Mouse (Mus musculus) cortical plate, adult 2 months (tissue): ENCODE measurements around the gene Lrch3. TPM values are rescaled to one million over a fixed set of nuclear protein-coding genes. Genes with fewer than 3 reads are reported as not detected.

ENCODE experiments used
- H3K27ac ChIP-seq: fragments of 200-500 bp; 2 replicates; pipeline ENCODE4 v1.5.1; 2012; ENCODE audit warnings: low read length, control low read depth, inconsistent platforms; ENCODE audit not compliant: insufficient read depth
- H3K4me1 ChIP-seq: fragments of 200-500 bp; 2 replicates; pipeline ENCODE4 v1.6.1; 2011; ENCODE audit warnings: low read length; ENCODE audit not compliant: control insufficient read depth, insufficient read depth
- H3K4me3 ChIP-seq: fragments of 200-500 bp; 2 replicates; pipeline ENCODE4 v1.5.1; 2011; ENCODE audit warnings: mild to moderate bottlenecking, low read length, control low read depth; ENCODE audit not compliant: insufficient read depth
- CTCF ChIP-seq: fragments of 200-500 bp; IDR thresholded peaks from 2 replicates; pipeline ENCODE4 v1.5.1; 2011; ENCODE audit warnings: mild to moderate bottlenecking, control low read depth, low read length; ENCODE audit not compliant: insufficient read depth; ENCODE audit errors: extremely low read depth
- POLR2A ChIP-seq: fragments of 200-500 bp; IDR thresholded peaks from 2 replicates; pipeline ENCODE4 v1.6.1; 2011; ENCODE audit warnings: mild to moderate bottlenecking, low read length, control low read depth; ENCODE audit not compliant: insufficient read depth; ENCODE audit errors: extremely low read depth
- polyA plus RNA-seq: library from polyadenylated mRNA; depleted of rRNA; stranded (reverse); fragments of >200 nt; gene quantifications from 2 replicates; pipeline ENCODE4 v1.2.3, GENCODE M21; 2012; rRNA removed

The Lrch3 gene
- polyA plus RNA-seq, 1 experiment = 31.7 TPM

DNA sequence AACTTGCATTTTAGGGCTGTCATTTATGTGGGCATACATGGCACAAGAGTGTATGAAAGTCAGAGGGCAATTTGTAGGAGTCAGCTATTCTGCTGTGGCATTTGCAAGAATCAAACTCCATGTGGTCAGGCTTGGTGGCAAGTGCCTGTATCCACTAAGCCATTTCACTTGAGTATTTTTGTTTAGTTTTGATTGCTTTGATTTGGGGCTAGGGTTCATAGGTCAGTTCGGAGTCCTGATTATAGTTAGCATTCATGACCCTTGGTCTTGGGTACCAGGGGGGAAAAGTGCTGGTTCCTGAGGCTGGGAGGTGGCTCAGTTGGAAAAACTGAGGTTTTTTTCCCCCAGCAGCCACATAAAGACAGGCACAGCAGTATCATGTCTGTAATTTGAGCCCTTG, 145.6 kb downstream of the Lrch3 start:
- Histone ChIP-seq H3K4me1 (peaks cover 8% of the 10 kb centered on the region), H3K27ac (no peak overlapping the region), H3K4me3 (no peak overlapping the region)
- TF ChIP-seq POLR2A = no peak
- no peak for TF ChIP-seq CTCF

- TF ChIP-seq CTCF (no peak), POLR2A (no peak)
- Histone ChIP-seq H3K4me1 (peaks cover 8% of the 10 kb centered on the region), H3K27ac (no peak overlapping the region), H3K4me3 (no peak overlapping the region)
These were observed 147.0 kb downstream of the Lrch3 start for GRCm38 (mm10) chr16:33060926-33061325.

DNA sequence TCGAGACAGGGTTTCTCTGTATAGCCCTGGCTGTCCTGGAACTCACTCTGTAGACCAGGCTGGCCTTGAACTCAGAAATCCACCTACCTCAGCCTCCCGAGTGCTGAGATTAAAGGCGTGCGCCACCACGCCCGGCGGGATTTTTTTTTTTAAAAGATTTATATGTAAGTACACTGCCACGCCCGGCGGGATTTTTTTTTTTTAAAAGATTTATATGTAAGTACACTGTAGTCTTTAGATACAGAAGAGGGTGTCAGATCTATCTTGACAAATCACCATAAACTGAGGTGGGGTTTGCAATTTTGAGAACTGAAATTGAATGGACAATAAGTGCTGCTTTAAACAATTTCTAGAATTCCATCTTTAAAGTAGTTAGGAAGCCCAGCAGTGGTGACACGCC, 147.5 kb downstream of the Lrch3 start:
- no peak overlapping the region; the same call in 1 of the 2 replicates for H3K4me3 ChIP-seq
- no peak overlapping the region for H3K27ac ChIP-seq
- peaks cover 8% of the 10 kb centered on the region for H3K4me1 ChIP-seq
- TF ChIP-seq POLR2A = no peak
- no peak for TF ChIP-seq CTCF

DNA sequence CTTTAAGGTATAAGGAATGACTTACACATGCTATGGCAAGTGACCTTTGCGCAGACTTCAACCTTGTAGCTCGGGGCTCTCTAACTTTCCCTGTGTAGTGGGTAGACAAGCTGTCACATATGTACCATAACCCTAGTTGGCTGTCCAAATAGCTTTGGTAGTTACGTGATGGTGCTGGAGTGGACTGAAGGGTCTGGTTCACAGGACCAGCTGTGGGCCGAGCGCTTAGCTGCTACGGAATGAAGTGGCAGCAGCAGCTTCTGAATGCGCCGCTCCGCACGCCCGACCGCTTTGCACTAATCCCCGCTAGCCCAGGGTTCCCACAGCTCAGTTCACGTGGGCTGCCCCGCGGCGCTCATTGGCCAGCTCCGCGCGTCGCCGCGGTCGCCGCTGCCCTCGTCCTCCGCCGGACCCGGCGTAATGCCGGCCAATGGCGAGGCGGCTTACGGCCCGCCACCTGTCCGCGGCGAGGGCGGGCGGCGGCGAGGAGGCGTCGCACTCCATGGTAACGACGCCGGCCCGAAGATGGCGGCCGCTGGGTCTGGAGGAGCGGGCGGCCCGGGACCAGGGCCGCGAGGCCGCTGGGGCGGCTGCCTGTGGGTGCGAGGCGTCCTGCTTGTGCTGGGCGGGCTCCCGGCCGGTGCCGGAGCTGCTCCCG, 148.3 kb downstream of the Lrch3 start, which contains the start of gene Lmln:
Lmln (plus strand) TSS at position 498 of the 658 bp plus-strand sequence.
- H3K4me1 ChIP-seq = peaks cover 8% of the 10 kb centered on the region
- TF ChIP-seq POLR2A = peak; percentile 91
- TF ChIP-seq CTCF = no peak
- H3K4me3 ChIP-seq = peak within 1 kb of the TSS; percentile 67
- H3K27ac ChIP-seq = peak within 1 kb of the TSS; percentile 38; the same call in 1 of the 2 replicates

- Histone ChIP-seq H3K4me3 (peak overlapping the region; percentile 67), H3K4me1 (peaks cover 8% of the 10 kb centered on the region), H3K27ac (no peak overlapping the region)
- TF ChIP-seq POLR2A (no peak), CTCF (no peak)
These were observed 148.8 kb downstream of the Lrch3 start for GRCm38 (mm10) chr16:33062682-33063131.

DNA sequence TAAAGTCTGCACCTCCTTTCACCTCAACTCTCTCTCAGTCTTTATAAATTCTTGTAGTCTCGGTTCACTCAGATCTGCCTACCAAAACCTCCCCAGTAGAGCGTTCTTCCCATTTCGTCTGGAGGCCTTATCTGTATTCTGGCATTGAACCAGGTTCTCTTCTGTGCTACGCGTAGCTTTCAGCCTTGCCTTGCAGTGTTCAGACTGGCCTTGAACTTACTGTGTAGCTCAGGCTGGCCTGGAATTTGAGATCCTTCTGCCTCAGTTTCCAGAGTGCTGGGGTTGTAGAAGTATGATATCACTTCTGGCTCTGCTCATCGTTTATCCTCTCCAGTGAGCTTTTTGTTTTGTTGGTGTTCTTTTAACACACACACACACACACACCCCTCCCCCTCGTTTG, 149.4 kb downstream of the Lrch3 start:
- Histone ChIP-seq H3K4me1 (peaks cover 6% of the 10 kb centered on the region; the same call in 1 of the 2 replicates), H3K4me3 (peak overlapping the region; percentile 67), H3K27ac (no peak overlapping the region)
- no peak for TF ChIP-seq CTCF
- TF ChIP-seq POLR2A = no peak

GRCm38 (mm10) chr16:33064636-33065035, 150.7 kb downstream of the Lrch3 start:
- no peak overlapping the region for H3K27ac ChIP-seq
- H3K4me3 ChIP-seq = no peak overlapping the region
- peaks cover 6% of the 10 kb centered on the region; the same call in 1 of the 2 replicates for H3K4me1 ChIP-seq
- TF ChIP-seq POLR2A = no peak
- TF ChIP-seq CTCF = no peak

Other genes with a start within 250 kb of the Lrch3 start
- 0.02 TPM in 2 replicates for gene Muc4, start 178.2 kb upstream of the Lrch3 start, polyA plus RNA-seq
- not detected in 2 replicates for gene Muc20, start 116.7 kb upstream of the Lrch3 start, polyA plus RNA-seq
- gene Smbd1, start 103.6 kb upstream of the Lrch3 start, polyA plus RNA-seq = not detected in 2 replicates
- gene Fyttd1, start 36.6 kb upstream of the Lrch3 start, polyA plus RNA-seq = 49.9 and 54.0 TPM in 2 replicates
- 77.0 TPM in 2 replicates for gene Rubcn, start 36.3 kb upstream of the Lrch3 start, polyA plus RNA-seq
- gene Iqcg, start 142.1 kb downstream of the Lrch3 start, polyA plus RNA-seq = 1.6 and 3.2 TPM in 2 replicates
- gene Rpl35a, start 142.4 kb downstream of the Lrch3 start, polyA plus RNA-seq = 772 and 780 TPM in 2 replicates
- gene Lmln, start 148.4 kb downstream of the Lrch3 start, polyA plus RNA-seq = 7.9 and 11.4 TPM in 2 replicates